Comparison of ENCODE assay signal across 8 mouse cellular contexts in genomic region chr10:36506727-36507555, GRCm38 (mm10). TPM values are rescaled to one million over a fixed set of nuclear protein-coding genes. Genes with fewer than 3 reads are reported as not detected.
DNase-seq lines count a peak whose midpoint lies in the region; ATAC-seq and TF ChIP-seq lines count a peak whose summit lies in the region.

Gene Hs3st5 (plus strand): TSS chr10:36506814.

- TF ChIP-seq POLR2A in kidney, adult 2 months (IDR thresholded peaks at IDR 0.05; ENCODE audit: low read depth, low read length): no peak

- no peak for TF ChIP-seq CTCF in kidney, adult 2 months (conservative IDR thresholded peaks at IDR 0.05; ENCODE audit: insufficient read depth, insufficient read length, low read depth, low read length)
- TF ChIP-seq CTCF in intestine, postnatal 0 days (IDR thresholded peaks at IDR 0.05; ENCODE audit: low read depth): peak; percentile 22; the same call in 1 of the 2 replicates

- H3K4me3 ChIP-seq in kidney, adult 2 months (ENCODE audit: insufficient read depth, low read depth, low read length): peak within 1 kb of the TSS; percentile 4; the same call in 1 of the 2 replicates
- peak within 1 kb of the TSS; percentile 54 for H3K4me3 ChIP-seq in intestine, postnatal 0 days (ENCODE audit: low read depth, low read length)
- H3K4me3 ChIP-seq in limb, embryonic 15.5 days: peak within 1 kb of the TSS; percentile 60
- peak within 1 kb of the TSS; percentile 63 for H3K4me3 ChIP-seq in neural tube, embryonic 11.5 days (ENCODE audit: low read depth, low read length)

- H3K27me3 ChIP-seq in kidney, adult 2 months (replicated peaks; ENCODE audit: control insufficient read depth, insufficient read depth, low read length): no peaks in the 10 kb centered on the region; the same call in 1 of the 2 replicates
- H3K27me3 ChIP-seq in intestine, postnatal 0 days (replicated peaks; ENCODE audit: control insufficient read depth, insufficient read depth, low read length): peaks cover 26% of the 10 kb centered on the region
- H3K27me3 ChIP-seq in limb, embryonic 15.5 days: peaks cover 29% of the 10 kb centered on the region
- 0 out of 2 replicates have a peak, but pooled peaks cover 4% of the 10 kb centered on the region for H3K27me3 ChIP-seq in neural tube, embryonic 11.5 days (ENCODE audit: control insufficient read depth, insufficient read depth, low read length)

- peak within 1 kb of the TSS; percentile 22; the same call in 1 of the 2 replicates for H3K9ac ChIP-seq in intestine, postnatal 0 days (ENCODE audit: low read depth, low read length)
- no peak within 1 kb of the TSS; the same call in 1 of the 2 replicates for H3K9ac ChIP-seq in limb, embryonic 15.5 days
- peak within 1 kb of the TSS; percentile 44 for H3K9ac ChIP-seq in neural tube, embryonic 11.5 days (ENCODE audit: low read length)

- under 1% methylated on average over 69 of the region's 71 CpGs for WGBS in kidney, adult 2 months
- WGBS in intestine, postnatal 0 days: under 1% methylated on average over 61 of the region's 71 CpGs
- under 1% methylated on average over 67 of the region's 71 CpGs for WGBS in limb, embryonic 15.5 days
- 0% methylated on average over 53 of the region's 71 CpGs for WGBS in neural tube, embryonic 11.5 days

- no peaks in the 10 kb centered on the region for H3K9me3 ChIP-seq in intestine, postnatal 0 days (ENCODE audit: control insufficient read depth)
- H3K9me3 ChIP-seq in limb, embryonic 15.5 days: no peaks in the 10 kb centered on the region
- no peaks in the 10 kb centered on the region for H3K9me3 ChIP-seq in neural tube, embryonic 11.5 days (ENCODE audit: control insufficient read depth, low read length)

- peak; percentile 59 for ATAC-seq in intestine, postnatal 0 days
- peak; percentile 52; the same call in 1 of the 2 replicates for ATAC-seq in limb, embryonic 15.5 days (ENCODE audit: insufficient number of reproducible peaks, low FRiP score, low TSS enrichment, low read depth)
- ATAC-seq in neural tube, embryonic 11.5 days (ENCODE audit: insufficient read depth, low FRiP score, low TSS enrichment): peak; percentile 91

- no peaks in the 10 kb centered on the region for H3K36me3 ChIP-seq in kidney, adult 2 months (ENCODE audit: control insufficient read depth, insufficient read depth, low read length)
- H3K36me3 ChIP-seq in intestine, postnatal 0 days (ENCODE audit: control insufficient read depth, insufficient read depth): no peaks in the 10 kb centered on the region
- no peaks in the 10 kb centered on the region for H3K36me3 ChIP-seq in limb, embryonic 15.5 days
- H3K36me3 ChIP-seq in neural tube, embryonic 11.5 days (ENCODE audit: control insufficient read depth, insufficient read depth, low read length): no peaks in the 10 kb centered on the region

- DNase-seq in kidney, adult 2 months: no peak
- DNase-seq in kidney, adult 9 months: no peak
- peak; percentile 34 to 75 for DNase-seq in cerebellum, postnatal 4 days (ENCODE audit: low spot score in 2 of 2)
- peak; percentile 43 for DNase-seq in gastrocnemius, postnatal 10 days
- DNase-seq in neural tube, embryonic 11.5 days (ENCODE audit: low spot score): peak; percentile 73
- DNase-seq in urinary bladder, postnatal 4 days (ENCODE audit: low spot score in 2 of 2): peak; percentile 25 to 59

- H3K4me1 ChIP-seq in kidney, adult 2 months (ENCODE audit: control insufficient read depth, insufficient read depth, low read length): no peaks in the 10 kb centered on the region
- no peaks in the 10 kb centered on the region for H3K4me1 ChIP-seq in intestine, postnatal 0 days (replicated peaks; ENCODE audit: control insufficient read depth, insufficient read depth, low read length)
- H3K4me1 ChIP-seq in limb, embryonic 15.5 days: peaks cover 20% of the 10 kb centered on the region
- no peaks in the 10 kb centered on the region for H3K4me1 ChIP-seq in neural tube, embryonic 11.5 days (ENCODE audit: control insufficient read depth, insufficient read depth, low read length)

- H3K4me2 ChIP-seq in intestine, postnatal 0 days (replicated peaks; ENCODE audit: low read depth): peak within 1 kb of the TSS; percentile 95
- peak within 1 kb of the TSS; percentile 97 for H3K4me2 ChIP-seq in limb, embryonic 15.5 days
- H3K4me2 ChIP-seq in neural tube, embryonic 11.5 days (ENCODE audit: low read depth): peak within 1 kb of the TSS; percentile 99

- H3K27ac ChIP-seq in kidney, adult 2 months (ENCODE audit: insufficient read depth, low read depth, low read length): no peak within 1 kb of the TSS
- no peak within 1 kb of the TSS for H3K27ac ChIP-seq in intestine, postnatal 0 days (ENCODE audit: low read depth, low read length)
- H3K27ac ChIP-seq in limb, embryonic 15.5 days: no peak within 1 kb of the TSS
- H3K27ac ChIP-seq in neural tube, embryonic 11.5 days (ENCODE audit: low read depth, low read length): no peak within 1 kb of the TSS

RNA-seq across cellular contexts. Expression of gene Hs3st5, which starts in this region (rescaled TPM):
- 0.07 and 0.11 TPM in 2 replicates for polyA plus RNA-seq in kidney, adult 2 months (2012; rRNA removed)
- total RNA-seq in gastrocnemius, postnatal 10 days (2021): under 1 TPM; 0.43 to 0.49 TPM
- 1.4 TPM in 2 replicates for polyA plus RNA-seq in intestine, postnatal 0 days (2015; fragmentation: Nextera tagmentation; extraction: Ambion mirVana)
- 1.9 and 2.6 TPM in 2 replicates for polyA plus RNA-seq in limb, embryonic 15.5 days (2015; fragmentation: Nextera tagmentation; extraction: Ambion mirVana)
- 3.8 and 4.5 TPM in 2 replicates for polyA plus RNA-seq in neural tube, embryonic 11.5 days (2014; fragmentation: Nextera tagmentation; extraction: Ambion mirVana)

Comparison
In these comparisons a context has a peak if more than half of its experiments do, and no peak if none do; other contexts are left out.
1. Peak in DNase-seq in gastrocnemius, postnatal 10 days; RNA of the gene not detected or under 1 TPM.
2. DNase-seq: peak in cerebellum, postnatal 4 days (2 of 2), neural tube, embryonic 11.5 days (single experiment) and urinary bladder, postnatal 4 days (2 of 2); none in kidney, adult 2 months (single experiment) and kidney, adult 9 months (single experiment).
3. H3K4me3 ChIP-seq: peak in every context shown above with its lines; median percentile 63 in neural tube, embryonic 11.5 days; 60 in limb, embryonic 15.5 days; 54 in intestine, postnatal 0 days; 4 in kidney, adult 2 months.
4. Peak in every context shown above with its lines, with median percentiles within 50 percentile points of each other: ATAC-seq and H3K4me2 ChIP-seq.